Mouse (Mus musculus) myocyte (in vitro differentiated cells): Measurements from ENCODE around the gene Pmel. TPM values are rescaled to one million over a fixed set of nuclear protein-coding genes. Genes with fewer than 3 reads are reported as not detected.

ENCODE experiments used
- H3K27me3 ChIP-seq: one replicate; pipeline ENCODE4 v1.6.1; 2011; ENCODE audit not compliant: control insufficient read depth, insufficient read depth, insufficient read length
- H3K36me3 ChIP-seq: one replicate; pipeline ENCODE4 v1.6.1; 2011; ENCODE audit not compliant: control insufficient read depth, insufficient read depth
- H3K4me2 ChIP-seq: one replicate; pipeline ENCODE4 v1.6.1; 2011; ENCODE audit warnings: low read depth, control low read depth
- H3K4me3 ChIP-seq: one replicate; pipeline ENCODE4 v1.5.1; 2011; ENCODE audit warnings: mild to moderate bottlenecking, control low read depth, moderate library complexity
- H3K79me2 ChIP-seq: one replicate; pipeline ENCODE4 v1.6.1; 2011; ENCODE audit not compliant: control insufficient read depth, insufficient read depth
- H3ac ChIP-seq: one replicate; pipeline ENCODE4 v1.6.1; 2011; ENCODE audit not compliant: control insufficient read depth, insufficient read length
- CEBPB ChIP-seq: IDR thresholded peaks from 2 replicates; pipeline ENCODE4 v1.6.1; 2011; ENCODE audit warnings: mild to moderate bottlenecking, moderate library complexity; ENCODE audit not compliant: poor library complexity, insufficient read depth, severe bottlenecking
- E2F4 ChIP-seq: IDR thresholded peaks from one replicate; pipeline ENCODE4 v1.6.1; 2011; ENCODE audit warnings: mild to moderate bottlenecking, control low read depth, moderate library complexity; ENCODE audit not compliant: insufficient read depth
- MAX ChIP-seq: IDR thresholded peaks from one replicate; pipeline ENCODE4 v1.6.1; 2011; ENCODE audit warnings: low read depth, mild to moderate bottlenecking, control low read depth
- MYOD1 ChIP-seq, 3 experiments: IDR thresholded peaks; one replicate each; pipeline ENCODE4 v1.6.1; 2011; ENCODE audit warnings: control low read depth in 2 of 3, low read depth in 2 of 3, mild to moderate bottlenecking in 2 of 3, moderate library complexity in 1 of 3; ENCODE audit not compliant: insufficient read length in 2 of 3, control insufficient read depth in 1 of 3
- MYOG ChIP-seq, 3 experiments: IDR thresholded peaks; one replicate each; pipeline ENCODE4 v1.6.1; 2011; ENCODE audit warnings: control low read depth in 2 of 3, low read depth in 2 of 3, mild to moderate bottlenecking in 2 of 3; ENCODE audit not compliant: insufficient read length in 2 of 3, control insufficient read depth in 1 of 3, insufficient read depth in 1 of 3
- POLR2A ChIP-seq: IDR thresholded peaks from one replicate; pipeline ENCODE4 v1.6.1; 2011; ENCODE audit warnings: low read depth, mild to moderate bottlenecking, control low read depth, moderate library complexity; ENCODE audit not compliant: insufficient read length
- POLR2AphosphoS2 ChIP-seq: IDR thresholded peaks from one replicate; pipeline ENCODE4 v1.6.1; 2011; ENCODE audit warnings: low read depth, control low read depth; ENCODE audit not compliant: insufficient read length
- REST ChIP-seq: IDR thresholded peaks from one replicate; pipeline ENCODE4 v1.6.1; 2011; ENCODE audit warnings: mild to moderate bottlenecking, control low read depth, moderate library complexity; ENCODE audit not compliant: insufficient read depth, insufficient read length
- SRF ChIP-seq: IDR thresholded peaks from one replicate; pipeline ENCODE4 v1.6.1; 2011; ENCODE audit warnings: low read depth; ENCODE audit not compliant: control insufficient read depth, insufficient read length
- TCF12 ChIP-seq: IDR thresholded peaks from one replicate; pipeline ENCODE4 v1.6.1; 2011; ENCODE audit warnings: mild to moderate bottlenecking, control low read depth; ENCODE audit not compliant: poor library complexity, insufficient read depth, severe bottlenecking
- TCF3 ChIP-seq: IDR thresholded peaks from one replicate; pipeline ENCODE4 v1.6.1; 2011; ENCODE audit warnings: low read depth, control low read depth; ENCODE audit not compliant: insufficient read length
- USF1 ChIP-seq: IDR thresholded peaks from one replicate; pipeline ENCODE4 v1.6.1; 2011; ENCODE audit warnings: low read depth, mild to moderate bottlenecking, control low read depth, moderate library complexity
- polyA plus RNA-seq: library from polyadenylated mRNA; unstranded; fragments of >200 nt; fragmentation: generic; extraction: Trizol; gene quantifications from one replicate; pipeline ENCODE4 v1.2.1, GENCODE M21; 2012; ENCODE audit warnings: missing spikeins

Pmel gene
- polyA plus RNA-seq, result 0.17 TPM

DNA sequence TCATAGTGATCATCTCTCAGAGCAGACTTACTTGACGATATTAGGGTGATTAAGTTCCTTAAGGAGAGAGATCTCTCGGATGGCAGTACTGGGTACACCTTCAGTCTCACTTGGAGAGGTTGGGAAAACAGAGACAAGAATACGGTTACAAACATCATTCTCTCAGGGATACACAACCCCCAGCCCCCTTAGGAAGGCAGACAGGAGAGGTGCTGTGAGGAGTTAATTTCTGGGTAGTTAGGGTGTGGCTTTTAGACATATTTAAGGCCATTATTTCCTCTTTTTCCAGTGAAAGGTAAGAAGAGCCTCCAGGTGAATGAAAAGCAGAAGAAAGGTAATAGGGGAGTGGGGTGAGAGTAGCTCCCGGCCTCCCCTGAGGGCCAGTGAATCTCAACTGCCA lies at the start of gene Pmel:
Gene Pmel (plus strand): TSS at position 301 of the 400 bp plus-strand sequence.
- TF ChIP-seq SRF (no peak), CEBPB (no peak), REST (no peak), USF1 (no peak), MYOG (IDR thresholded peaks at IDR 0.05; ENCODE audit: control insufficient read depth in 1 of 3, insufficient read depth in 1 of 3, insufficient read length in 2 of 3, low read depth in 2 of 3) (no peak), MAX (no peak), E2F4 (no peak), TCF3 (no peak), POLR2A (no peak), TCF12 (no peak), MYOD1 (IDR thresholded peaks at IDR 0.05; ENCODE audit: control insufficient read depth in 1 of 3, insufficient read length in 2 of 3, low read depth in 2 of 3) (no peak), POLR2AphosphoS2 (no peak)
- H3K4me3 ChIP-seq, result peak within 1 kb of the TSS; percentile 75
- no peaks in the 10 kb centered on the region for H3K27me3 ChIP-seq
- H3K79me2 ChIP-seq, result peaks cover 12% of the 10 kb centered on the region
- H3K36me3 ChIP-seq, result peaks cover 21% of the 10 kb centered on the region
- H3K4me2 ChIP-seq, result peak within 1 kb of the TSS; percentile 89
- H3ac ChIP-seq, result peak within 1 kb of the TSS; percentile 3

- H3K4me3 ChIP-seq, result no peak overlapping the region
- H3K36me3 ChIP-seq, result no peaks in the 10 kb centered on the region
- TF ChIP-seq MYOG (IDR thresholded peaks at IDR 0.05; ENCODE audit: control insufficient read depth in 1 of 3, insufficient read depth in 1 of 3, insufficient read length in 2 of 3, low read depth in 2 of 3), result no peak
- H3K27me3 ChIP-seq, result no peaks in the 10 kb centered on the region
- no peaks in the 10 kb centered on the region for H3K79me2 ChIP-seq
- H3K4me2 ChIP-seq, result no peak overlapping the region
- no peak overlapping the region for H3ac ChIP-seq
These were observed 48.7 kb upstream of the Pmel start for GRCm38 (mm10) chr10:128655254-128655653.

DNA sequence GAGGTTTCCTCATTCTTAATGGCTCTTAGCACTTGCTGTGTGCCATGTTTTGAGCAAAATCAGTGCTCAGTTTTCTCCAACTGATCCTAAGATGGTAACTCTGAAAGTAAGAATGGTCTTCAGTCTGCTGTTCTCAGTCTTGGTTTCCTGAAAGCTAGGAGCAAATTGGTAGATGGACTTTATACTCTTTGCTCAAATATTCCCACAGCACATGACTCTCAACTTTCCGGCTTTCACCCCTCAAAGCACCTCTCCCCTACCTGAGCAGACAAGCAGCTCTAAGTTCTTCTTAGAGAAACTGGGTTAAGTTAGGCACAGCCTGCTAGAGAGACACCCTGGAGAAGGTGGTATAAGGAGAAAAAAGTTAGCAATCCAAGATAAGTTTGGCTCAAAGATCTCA lies 47.3 kb upstream of the Pmel start:
- no peaks in the 10 kb centered on the region for H3K79me2 ChIP-seq
- no peaks in the 10 kb centered on the region for H3K27me3 ChIP-seq
- TF ChIP-seq CEBPB (no peak), SRF (no peak), MYOG (IDR thresholded peaks at IDR 0.05; ENCODE audit: control insufficient read depth in 1 of 3, insufficient read depth in 1 of 3, insufficient read length in 2 of 3, low read depth in 2 of 3) (no peak), MAX (no peak), MYOD1 (IDR thresholded peaks at IDR 0.05; ENCODE audit: control insufficient read depth in 1 of 3, insufficient read length in 2 of 3, low read depth in 2 of 3) (no peak)
- H3K36me3 ChIP-seq, result no peaks in the 10 kb centered on the region
- H3ac ChIP-seq, result no peak overlapping the region
- H3K4me2 ChIP-seq, result no peak overlapping the region
- no peak overlapping the region for H3K4me3 ChIP-seq

DNA sequence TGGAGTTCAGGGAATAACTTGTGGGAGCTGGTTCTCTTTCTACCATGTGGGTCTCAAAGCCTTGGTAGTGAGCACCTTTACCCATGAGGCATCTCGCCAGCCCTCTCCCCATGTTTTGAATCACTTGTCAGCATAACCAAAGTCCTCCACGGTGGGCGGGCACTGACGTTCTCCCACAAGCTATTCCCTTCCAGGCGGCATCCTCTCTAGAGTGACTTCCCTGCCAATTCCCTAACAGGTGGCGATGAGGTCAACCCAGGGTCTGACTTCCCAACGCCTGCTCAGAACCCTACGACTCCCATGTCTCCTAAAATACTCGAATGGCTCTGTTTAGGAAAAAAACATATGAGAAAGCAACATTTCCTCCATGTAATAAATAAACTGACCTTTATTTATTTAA lies 46.2 kb upstream of the Pmel start:
- TF ChIP-seq CEBPB (no peak), MYOG (IDR thresholded peaks at IDR 0.05; ENCODE audit: control insufficient read depth in 1 of 3, insufficient read depth in 1 of 3, insufficient read length in 2 of 3, low read depth in 2 of 3) (peak in 2 of 3 experiments; percentile 57 to 76), MYOD1 (IDR thresholded peaks at IDR 0.05; ENCODE audit: control insufficient read depth in 1 of 3, insufficient read length in 2 of 3, low read depth in 2 of 3) (peak; percentile 38 to 79 (median 73))
- Histone ChIP-seq H3K79me2 (no peaks in the 10 kb centered on the region), H3K36me3 (no peaks in the 10 kb centered on the region), H3K4me2 (peak overlapping the region; percentile 28), H3K27me3 (no peaks in the 10 kb centered on the region), H3ac (no peak overlapping the region), H3K4me3 (no peak overlapping the region)

GRCm38 (mm10) chr10:128659490-128659889 lies 44.5 kb upstream of the Pmel start:
- H3K4me3 ChIP-seq, result no peak overlapping the region
- H3K79me2 ChIP-seq, result no peaks in the 10 kb centered on the region
- H3K4me2 ChIP-seq, result no peak overlapping the region
- no peak overlapping the region for H3ac ChIP-seq
- no peaks in the 10 kb centered on the region for H3K27me3 ChIP-seq
- TF ChIP-seq TCF3 (no peak), MYOG (IDR thresholded peaks at IDR 0.05; ENCODE audit: control insufficient read depth in 1 of 3, insufficient read depth in 1 of 3, insufficient read length in 2 of 3, low read depth in 2 of 3) (no peak), TCF12 (no peak), REST (no peak), SRF (no peak), MAX (no peak), CEBPB (no peak), USF1 (no peak), POLR2A (no peak), POLR2AphosphoS2 (no peak), E2F4 (no peak), MYOD1 (IDR thresholded peaks at IDR 0.05; ENCODE audit: control insufficient read depth in 1 of 3, insufficient read length in 2 of 3, low read depth in 2 of 3) (no peak)
- H3K36me3 ChIP-seq, result no peaks in the 10 kb centered on the region
